Comparison of ENCODE assay signal across 9 mouse cellular contexts in genomic region chr5:31218294-31218693, GRCm38 (mm10). TPM values are rescaled to one million over a fixed set of nuclear protein-coding genes. Genes with fewer than 3 reads are reported as not detected.
A peak's percentile ranks its signal among the peaks of the same experiment; 100 is the strongest.
DNase-seq lines count a peak whose midpoint lies in the region; ATAC-seq and TF ChIP-seq lines count a peak whose summit lies in the region.
"Had no signal": no experiment of that assay in that cellular context is flagged by ENCODE, and none has a peak within 500 bp of the region (broad histone marks: within the 10 kb centered on the region; RNA-seq: fewer than 3 reads in every experiment).

No protein-coding gene starts in this region.

- peaks cover 20% of the 10 kb centered on the region for H3K36me3 ChIP-seq in forebrain, embryonic 10.5 days (replicated peaks)
- H3K36me3 ChIP-seq in forebrain, embryonic 16.5 days (ENCODE audit: control insufficient read depth, insufficient read depth): no peaks in the 10 kb centered on the region
- no peaks in the 10 kb centered on the region for H3K36me3 ChIP-seq in midbrain, embryonic 13.5 days
- no peaks in the 10 kb centered on the region for H3K36me3 ChIP-seq in midbrain, embryonic 16.5 days (ENCODE audit: control insufficient read depth, insufficient read depth, low read length)
- no peaks in the 10 kb centered on the region for H3K36me3 ChIP-seq in myocyte (ENCODE audit: control insufficient read depth, insufficient read depth)
- H3K36me3 ChIP-seq: embryonic facial prominence, embryonic 13.5 days had no signal

- no peak overlapping the region for H3K4me2 ChIP-seq in forebrain, embryonic 16.5 days (ENCODE audit: low read length)
- peak overlapping the region; percentile 91; the same call in 1 of the 2 replicates for H3K4me2 ChIP-seq in midbrain, embryonic 13.5 days (replicated peaks)
- no peak overlapping the region for H3K4me2 ChIP-seq in midbrain, embryonic 16.5 days (ENCODE audit: low read length)
- H3K4me2 ChIP-seq in myocyte (ENCODE audit: low read depth): peak overlapping the region; percentile 82

- DNase-seq in forebrain, embryonic 10.5 days (ENCODE audit: extremely low spot score, low spot score): no peak
- DNase-seq in frontal cortex, postnatal 10 days (ENCODE audit: low spot score in 2 of 2): no peak
- no peak for DNase-seq in right cerebral cortex, postnatal 25 days

- no peaks in the 10 kb centered on the region for H3K9me3 ChIP-seq in forebrain, embryonic 10.5 days
- no peaks in the 10 kb centered on the region for H3K9me3 ChIP-seq in forebrain, embryonic 16.5 days (ENCODE audit: control insufficient read depth, low read length)
- H3K9me3 ChIP-seq in midbrain, embryonic 13.5 days: no peaks in the 10 kb centered on the region
- H3K9me3 ChIP-seq in midbrain, embryonic 16.5 days (replicated peaks; ENCODE audit: control insufficient read depth, low read length, poor library complexity, severe bottlenecking): no peaks in the 10 kb centered on the region
- H3K9me3 ChIP-seq: embryonic facial prominence, embryonic 13.5 days had no signal

- no peak for TF ChIP-seq POLR2A in embryonic fibroblast, embryonic 13.5 days (IDR thresholded peaks at IDR 0.05; ENCODE audit: low read depth, low read length)
- TF ChIP-seq POLR2A in myocyte (IDR thresholded peaks at IDR 0.05; ENCODE audit: insufficient read length, low read depth): no peak

- no peak for TF ChIP-seq CTCF in embryonic fibroblast, embryonic 13.5 days (IDR thresholded peaks at IDR 0.05; ENCODE audit: borderline replicate concordance, insufficient read depth, low read length)

- 80% methylated on average over 7 of the region's 7 CpGs for WGBS in forebrain, embryonic 10.5 days
- WGBS in forebrain, embryonic 16.5 days: 68% methylated on average over 7 of the region's 7 CpGs
- 73% methylated on average over 7 of the region's 7 CpGs for WGBS in midbrain, embryonic 13.5 days
- WGBS in midbrain, embryonic 16.5 days: 62% methylated on average over 5 of the region's 7 CpGs

- H3K79me2 ChIP-seq in myocyte (ENCODE audit: control insufficient read depth, insufficient read depth): peaks cover 69% of the 10 kb centered on the region

- H3K27me3 ChIP-seq in forebrain, embryonic 10.5 days (ENCODE audit: poor library complexity, severe bottlenecking): no peaks in the 10 kb centered on the region
- no peaks in the 10 kb centered on the region for H3K27me3 ChIP-seq in forebrain, embryonic 16.5 days (replicated peaks; ENCODE audit: control insufficient read depth, insufficient read depth, low read length)
- no peaks in the 10 kb centered on the region for H3K27me3 ChIP-seq in midbrain, embryonic 13.5 days
- H3K27me3 ChIP-seq in midbrain, embryonic 16.5 days (ENCODE audit: control insufficient read depth, insufficient read depth, low read depth, low read length): no peaks in the 10 kb centered on the region
- no peaks in the 10 kb centered on the region for H3K27me3 ChIP-seq in myocyte (ENCODE audit: control insufficient read depth, insufficient read depth, insufficient read length)
- H3K27me3 ChIP-seq: embryonic facial prominence, embryonic 13.5 days had no signal

- no peak overlapping the region for H3K9ac ChIP-seq in forebrain, embryonic 16.5 days (replicated peaks; ENCODE audit: low read depth, low read length)
- no peak overlapping the region for H3K9ac ChIP-seq in midbrain, embryonic 13.5 days (replicated peaks)
- H3K9ac ChIP-seq in midbrain, embryonic 16.5 days (ENCODE audit: low read depth, low read length): no peak overlapping the region

- H3K4me3 ChIP-seq in forebrain, embryonic 10.5 days: peak overlapping the region; percentile 14; the same call in 1 of the 2 replicates
- H3K4me3 ChIP-seq in forebrain, embryonic 16.5 days (replicated peaks; ENCODE audit: low read length): no peak overlapping the region
- no peak overlapping the region for H3K4me3 ChIP-seq in midbrain, embryonic 13.5 days (replicated peaks)
- H3K4me3 ChIP-seq in midbrain, embryonic 16.5 days (ENCODE audit: low read depth, low read length): no peak overlapping the region
- peak overlapping the region; percentile 30; the same call in 1 of the 2 replicates for H3K4me3 ChIP-seq in embryonic fibroblast, embryonic 13.5 days (ENCODE audit: insufficient read depth, low read length)
- H3K4me3 ChIP-seq in myocyte: no peak overlapping the region

- peaks cover 23% of the 10 kb centered on the region for H3K4me1 ChIP-seq in forebrain, embryonic 10.5 days
- peaks cover 14% of the 10 kb centered on the region for H3K4me1 ChIP-seq in forebrain, embryonic 16.5 days (replicated peaks; ENCODE audit: control insufficient read depth, insufficient read depth, low read length)
- peaks cover 24% of the 10 kb centered on the region for H3K4me1 ChIP-seq in midbrain, embryonic 13.5 days (replicated peaks)
- H3K4me1 ChIP-seq in midbrain, embryonic 16.5 days (ENCODE audit: control insufficient read depth, insufficient read depth, low read length): peaks cover 23% of the 10 kb centered on the region
- H3K4me1 ChIP-seq in embryonic fibroblast, embryonic 13.5 days (ENCODE audit: control insufficient read depth, insufficient read depth, low read length): no peaks in the 10 kb centered on the region

- H3ac ChIP-seq in myocyte (ENCODE audit: control insufficient read depth, insufficient read length): no peak overlapping the region

- H3K27ac ChIP-seq in forebrain, embryonic 10.5 days: no peak overlapping the region
- no peak overlapping the region for H3K27ac ChIP-seq in forebrain, embryonic 16.5 days (ENCODE audit: low read length)
- no peak overlapping the region for H3K27ac ChIP-seq in midbrain, embryonic 13.5 days
- no peak overlapping the region for H3K27ac ChIP-seq in midbrain, embryonic 16.5 days (ENCODE audit: low read length)
- no peak overlapping the region for H3K27ac ChIP-seq in embryonic fibroblast, embryonic 13.5 days (ENCODE audit: insufficient read depth, low read length)
- H3K27ac ChIP-seq: embryonic facial prominence, embryonic 13.5 days had no signal

- no peak for ATAC-seq in forebrain, embryonic 16.5 days
- no peak for ATAC-seq in midbrain, embryonic 13.5 days
- no peak for ATAC-seq in midbrain, embryonic 16.5 days

TF ChIP-seq in myocyte, 11 proteins besides CTCF, POLR2A, EP300 and RAD21 (continues in another document):
- TF ChIP-seq SRF (IDR thresholded peaks at IDR 0.05; ENCODE audit: control insufficient read depth, insufficient read length, low read depth) (no peak), TCF12 (IDR thresholded peaks at IDR 0.05; ENCODE audit: insufficient read depth, poor library complexity, severe bottlenecking) (no peak), REST (IDR thresholded peaks at IDR 0.05; ENCODE audit: insufficient read depth, insufficient read length) (no peak), MYOD1 (IDR thresholded peaks at IDR 0.05; ENCODE audit: control insufficient read depth in 1 of 3, insufficient read length in 2 of 3, low read depth in 2 of 3) (no peak), POLR2AphosphoS2 (IDR thresholded peaks at IDR 0.05; ENCODE audit: insufficient read length, low read depth) (no peak), MAX (IDR thresholded peaks at IDR 0.05; ENCODE audit: low read depth) (no peak)

RNA-seq across cellular contexts. Expression of gene Ppm1g, which starts 2.2 kb away (rescaled TPM):
- polyA plus RNA-seq in forebrain, embryonic 10.5 days (2016; fragmentation: Nextera tagmentation; extraction: Ambion mirVana): 218 TPM in 2 replicates
- polyA plus RNA-seq in forebrain, embryonic 16.5 days (2015; fragmentation: Nextera tagmentation; extraction: Ambion mirVana): 169 and 175 TPM in 2 replicates
- 174 and 175 TPM in 2 replicates for polyA plus RNA-seq in midbrain, embryonic 13.5 days (2015; fragmentation: Nextera tagmentation; extraction: Ambion mirVana)
- polyA plus RNA-seq in midbrain, embryonic 16.5 days (2015; fragmentation: Nextera tagmentation; extraction: Ambion mirVana): 183 and 186 TPM in 2 replicates
- 131 and 132 TPM in 2 replicates for polyA plus RNA-seq in embryonic fibroblast, embryonic 13.5 days (2011; ENCODE audit: insufficient read length, low read depth, missing spikeins)
- 89.3 TPM for polyA plus RNA-seq in myocyte (2012; fragmentation: generic; extraction: Trizol)

RNA-seq across cellular contexts. Expression of gene Zfp513, which starts 16.2 kb away (rescaled TPM):
- 8.5 and 9.0 TPM in 2 replicates for polyA plus RNA-seq in forebrain, embryonic 10.5 days (2016; fragmentation: Nextera tagmentation; extraction: Ambion mirVana)
- 13.0 and 14.7 TPM in 2 replicates for polyA plus RNA-seq in forebrain, embryonic 16.5 days (2015; fragmentation: Nextera tagmentation; extraction: Ambion mirVana)
- 12.5 and 20.5 TPM in 2 replicates for polyA plus RNA-seq in midbrain, embryonic 13.5 days (2015; fragmentation: Nextera tagmentation; extraction: Ambion mirVana)
- 12.6 and 14.3 TPM in 2 replicates for polyA plus RNA-seq in midbrain, embryonic 16.5 days (2015; fragmentation: Nextera tagmentation; extraction: Ambion mirVana)
- polyA plus RNA-seq in embryonic fibroblast, embryonic 13.5 days (2011; ENCODE audit: insufficient read length, low read depth, missing spikeins): 18.6 and 20.3 TPM in 2 replicates
- 25.6 TPM for polyA plus RNA-seq in myocyte (2012; fragmentation: generic; extraction: Trizol)

RNA-seq across cellular contexts. Expression of gene Nrbp1, which starts 22.4 kb away (rescaled TPM):
- polyA plus RNA-seq in forebrain, embryonic 10.5 days (2016; fragmentation: Nextera tagmentation; extraction: Ambion mirVana): 136 and 143 TPM in 2 replicates
- polyA plus RNA-seq in forebrain, embryonic 16.5 days (2015; fragmentation: Nextera tagmentation; extraction: Ambion mirVana): 169 and 170 TPM in 2 replicates
- polyA plus RNA-seq in midbrain, embryonic 13.5 days (2015; fragmentation: Nextera tagmentation; extraction: Ambion mirVana): 153 and 160 TPM in 2 replicates
- 156 and 165 TPM in 2 replicates for polyA plus RNA-seq in midbrain, embryonic 16.5 days (2015; fragmentation: Nextera tagmentation; extraction: Ambion mirVana)
- polyA plus RNA-seq in embryonic fibroblast, embryonic 13.5 days (2011; ENCODE audit: insufficient read length, low read depth, missing spikeins): 93.5 and 115 TPM in 2 replicates
- 87.9 TPM for polyA plus RNA-seq in myocyte (2012; fragmentation: generic; extraction: Trizol)

RNA-seq across cellular contexts. Expression of gene Gm9970, which starts 22.7 kb away (rescaled TPM):
- 0.29 and 0.31 TPM in 2 replicates for polyA plus RNA-seq in forebrain, embryonic 10.5 days (2016; fragmentation: Nextera tagmentation; extraction: Ambion mirVana)
- polyA plus RNA-seq in forebrain, embryonic 16.5 days (2015; fragmentation: Nextera tagmentation; extraction: Ambion mirVana): 0.99 TPM in 1 of 2 replicates, not detected in the other
- polyA plus RNA-seq in midbrain, embryonic 13.5 days (2015; fragmentation: Nextera tagmentation; extraction: Ambion mirVana): 0.54 and 0.63 TPM in 2 replicates
- polyA plus RNA-seq in midbrain, embryonic 16.5 days (2015; fragmentation: Nextera tagmentation; extraction: Ambion mirVana): 0.62 and 0.71 TPM in 2 replicates
- not detected in 2 replicates for polyA plus RNA-seq in embryonic fibroblast, embryonic 13.5 days (2011; ENCODE audit: insufficient read length, low read depth, missing spikeins)
- not detected for polyA plus RNA-seq in myocyte (2012; fragmentation: generic; extraction: Trizol)
- polyA plus RNA-seq: embryonic facial prominence, embryonic 13.5 days had no signal

RNA-seq across cellular contexts. Expression of gene Eif2b4, which starts 25.1 kb away (rescaled TPM):
- polyA plus RNA-seq in forebrain, embryonic 10.5 days (2016; fragmentation: Nextera tagmentation; extraction: Ambion mirVana): 85.4 and 91.7 TPM in 2 replicates
- 91.0 and 93.4 TPM in 2 replicates for polyA plus RNA-seq in forebrain, embryonic 16.5 days (2015; fragmentation: Nextera tagmentation; extraction: Ambion mirVana)
- polyA plus RNA-seq in midbrain, embryonic 13.5 days (2015; fragmentation: Nextera tagmentation; extraction: Ambion mirVana): 71.5 and 74.6 TPM in 2 replicates
- polyA plus RNA-seq in midbrain, embryonic 16.5 days (2015; fragmentation: Nextera tagmentation; extraction: Ambion mirVana): 81.5 and 93.8 TPM in 2 replicates
- polyA plus RNA-seq in embryonic fibroblast, embryonic 13.5 days (2011; ENCODE audit: insufficient read length, low read depth, missing spikeins): 19.8 and 21.6 TPM in 2 replicates
- polyA plus RNA-seq in myocyte (2012; fragmentation: generic; extraction: Trizol): 60.2 TPM

Comparison
In these comparisons a context has a peak if more than half of its experiments do, and no peak if none do; other contexts are left out.
1. H3K4me3 ChIP-seq: peak in forebrain, embryonic 10.5 days (single experiment) and embryonic fibroblast, embryonic 13.5 days (single experiment); none in forebrain, embryonic 16.5 days (single experiment), midbrain, embryonic 13.5 days (single experiment), midbrain, embryonic 16.5 days (single experiment) and myocyte (single experiment).
2. H3K4me2 ChIP-seq: peak in midbrain, embryonic 13.5 days (single experiment) and myocyte (single experiment); none in forebrain, embryonic 16.5 days (single experiment) and midbrain, embryonic 16.5 days (single experiment).